Mouse (Mus musculus): ENCODE measurements around the gene Ceacam1. TPM values are rescaled to one million over a fixed set of nuclear protein-coding genes. Genes with fewer than 3 reads are reported as not detected.

The Ceacam1 gene
- polyA plus RNA-seq, 1 experiment from 2014 or later, result 0.88 TPM

DNA sequence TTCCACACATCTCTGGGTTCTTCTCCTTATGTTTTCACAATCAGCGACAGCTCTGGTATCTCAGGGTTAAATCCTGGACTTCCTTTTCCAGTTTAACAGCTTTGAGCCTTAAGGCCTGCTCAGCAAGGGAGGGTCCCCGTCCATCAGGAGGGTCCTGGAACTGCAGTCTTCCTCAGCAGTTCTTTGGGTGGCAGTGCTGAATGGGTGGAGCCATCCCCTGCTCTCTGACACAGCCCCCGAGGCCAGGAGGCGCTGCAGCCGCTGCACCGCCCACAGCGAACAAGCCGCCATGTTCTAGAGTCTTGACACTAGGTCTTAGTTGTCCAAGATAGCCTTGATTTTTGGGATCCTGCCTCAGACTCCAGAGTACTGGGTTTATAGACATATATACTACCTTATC is 57.9 kb downstream of the Ceacam1 start:
- H3K4me2 ChIP-seq, result no peak overlapping the region
- H3K4me1 ChIP-seq, result no peaks in the 10 kb centered on the region
- no peak overlapping the region for H3K27ac ChIP-seq
- ATAC-seq (replicated peaks), result no peak
- no peaks in the 10 kb centered on the region for H3K36me3 ChIP-seq (replicated peaks)
- no peak overlapping the region for H3K9ac ChIP-seq
- no peaks in the 10 kb centered on the region for H3K9me3 ChIP-seq
- WGBS, result 85% methylated on average over 8 of the region's 8 CpGs
- no peaks in the 10 kb centered on the region for H3K27me3 ChIP-seq (replicated peaks)
- no peak overlapping the region for H3K4me3 ChIP-seq

DNA sequence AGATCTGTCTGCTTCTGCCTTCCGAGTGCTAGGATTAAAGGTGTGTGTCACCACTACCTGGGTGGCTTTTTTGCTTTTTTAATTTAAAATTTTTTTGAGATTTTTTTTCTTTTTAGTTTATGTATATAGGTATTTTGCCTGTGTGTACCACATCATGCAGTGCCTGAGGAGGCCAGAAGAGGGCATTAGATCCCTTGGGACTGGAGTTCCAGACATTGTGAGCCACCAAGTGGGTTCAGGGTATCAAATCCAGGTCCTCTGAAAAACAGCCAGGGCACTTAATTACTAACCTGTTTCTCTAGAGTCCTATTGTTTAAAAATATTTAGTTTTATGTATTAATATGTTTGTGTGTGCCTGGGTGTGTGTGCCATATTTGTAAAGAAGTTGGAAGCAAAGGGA is 59.8 kb downstream of the Ceacam1 start:
- 85% methylated on average over 1 of the region's 1 CpGs for WGBS
- H3K4me1 ChIP-seq, result no peaks in the 10 kb centered on the region
- no peak overlapping the region for H3K9ac ChIP-seq
- no peak overlapping the region for H3K4me3 ChIP-seq
- H3K27me3 ChIP-seq (replicated peaks), result no peaks in the 10 kb centered on the region
- H3K36me3 ChIP-seq (replicated peaks), result no peaks in the 10 kb centered on the region
- H3K4me2 ChIP-seq, result no peak overlapping the region
- no peak overlapping the region for H3K27ac ChIP-seq
- ATAC-seq (replicated peaks), result no peak
- H3K9me3 ChIP-seq, result no peaks in the 10 kb centered on the region

DNA sequence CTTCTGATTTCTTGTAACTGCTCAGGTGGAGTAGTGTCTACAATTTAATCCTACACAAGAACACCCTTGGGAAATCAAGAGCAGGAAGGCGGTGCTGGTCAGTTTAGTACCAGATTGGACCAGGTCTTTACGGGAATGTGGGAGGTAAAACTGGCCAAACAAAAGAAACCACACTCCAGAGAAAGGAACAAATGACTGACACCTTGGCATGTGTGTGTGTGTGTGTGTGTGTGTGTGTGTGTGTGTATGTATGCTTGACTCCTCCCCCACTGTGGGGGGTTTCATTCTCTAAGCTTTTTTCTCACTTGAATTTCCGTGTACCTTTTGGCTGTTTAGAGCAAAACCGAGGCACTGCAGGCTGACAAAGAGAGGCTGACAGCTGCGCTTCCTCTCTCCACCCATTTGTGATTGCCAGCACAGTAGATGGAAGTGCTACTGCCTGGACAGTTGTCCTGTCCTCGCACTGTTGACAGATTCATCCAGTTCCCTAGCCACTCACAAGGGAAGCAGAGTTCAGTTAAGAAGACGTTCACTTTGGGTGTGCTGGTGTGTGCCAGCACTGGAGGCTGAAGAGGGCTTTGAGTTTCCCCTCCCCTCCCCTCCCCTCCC is 64.5 kb downstream of the Ceacam1 start, which contains the start of gene Cxcl17:
Gene Cxcl17 (minus strand): TSS at position 54 of the 609 bp plus-strand sequence.
- H3K4me2 ChIP-seq, result no peak within 1 kb of the TSS
- ATAC-seq (replicated peaks), result no peak
- no peak within 1 kb of the TSS for H3K4me3 ChIP-seq
- H3K9me3 ChIP-seq, result no peaks in the 10 kb centered on the region
- no peaks in the 10 kb centered on the region for H3K4me1 ChIP-seq
- no peaks in the 10 kb centered on the region for H3K27me3 ChIP-seq (replicated peaks)
- H3K27ac ChIP-seq, result no peak within 1 kb of the TSS
- H3K9ac ChIP-seq, result no peak within 1 kb of the TSS
- 56% methylated on average over 7 of the region's 7 CpGs for WGBS
- no peaks in the 10 kb centered on the region for H3K36me3 ChIP-seq (replicated peaks)

DNA sequence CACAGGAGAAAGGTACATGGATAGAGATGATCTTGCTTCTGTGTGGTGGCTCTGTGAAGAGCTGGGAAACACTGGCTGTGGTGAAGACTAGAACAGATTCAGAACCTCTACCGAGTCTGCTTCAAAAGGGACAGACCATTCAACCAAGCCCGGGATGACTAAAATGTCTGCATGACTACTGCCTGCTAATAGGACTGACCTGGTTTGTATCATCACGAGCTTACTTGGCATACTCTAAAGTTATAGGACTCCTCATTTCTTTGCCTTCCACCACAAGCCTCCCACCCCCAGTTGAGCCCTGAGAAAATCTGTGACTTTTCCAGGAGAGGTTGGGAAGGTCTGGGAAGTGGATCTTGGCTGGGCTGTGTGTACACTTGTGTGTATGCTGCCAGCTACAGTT is 65.5 kb downstream of the Ceacam1 start:
- no peaks in the 10 kb centered on the region for H3K36me3 ChIP-seq (replicated peaks)
- WGBS, result 90% methylated on average over 3 of the region's 3 CpGs
- H3K4me1 ChIP-seq, result no peaks in the 10 kb centered on the region
- no peaks in the 10 kb centered on the region for H3K9me3 ChIP-seq
- ATAC-seq (replicated peaks), result no peak
- no peak overlapping the region for H3K27ac ChIP-seq
- no peak overlapping the region for H3K4me3 ChIP-seq
- no peak overlapping the region for H3K4me2 ChIP-seq
- no peaks in the 10 kb centered on the region for H3K27me3 ChIP-seq (replicated peaks)
- H3K9ac ChIP-seq, result no peak overlapping the region

Other genes with a start within 250 kb of the Ceacam1 start
- 19.5 TPM in 2 replicates for gene Gsk3a, start 239.8 kb downstream of the Ceacam1 start, polyA plus RNA-seq (2015; fragmentation: Nextera tagmentation; extraction: Ambion mirVana)
- 3.3 and 5.3 TPM in 2 replicates for gene Erf, start 226.8 kb downstream of the Ceacam1 start, polyA plus RNA-seq (2015; fragmentation: Nextera tagmentation; extraction: Ambion mirVana)
- 42.1 and 45.9 TPM in 2 replicates for gene Cic, start 209.9 kb downstream of the Ceacam1 start, polyA plus RNA-seq (2015; fragmentation: Nextera tagmentation; extraction: Ambion mirVana)
- gene Pafah1b3, start 179.6 kb downstream of the Ceacam1 start, polyA plus RNA-seq (2015; fragmentation: Nextera tagmentation; extraction: Ambion mirVana), result 671 and 679 TPM in 2 replicates
- gene Prr19, start 176.2 kb downstream of the Ceacam1 start, polyA plus RNA-seq (2015; fragmentation: Nextera tagmentation; extraction: Ambion mirVana), result 3.7 and 4.5 TPM in 2 replicates
- 94.8 and 102 TPM in 2 replicates for gene Tmem145, start 171.5 kb downstream of the Ceacam1 start, polyA plus RNA-seq (2015; fragmentation: Nextera tagmentation; extraction: Ambion mirVana)
- 27.0 and 27.4 TPM in 2 replicates for gene Megf8, start 160.4 kb downstream of the Ceacam1 start, polyA plus RNA-seq (2015; fragmentation: Nextera tagmentation; extraction: Ambion mirVana)
- not detected in 2 replicates for gene Cnfn, start 107.9 kb downstream of the Ceacam1 start, polyA plus RNA-seq (2015; fragmentation: Nextera tagmentation; extraction: Ambion mirVana)
- gene Lipe, start 78.9 kb downstream of the Ceacam1 start, polyA plus RNA-seq (2015; fragmentation: Nextera tagmentation; extraction: Ambion mirVana), result 10.5 and 12.7 TPM in 2 replicates
- 0.79 and 0.93 TPM in 2 replicates for gene Cxcl17, start 64.7 kb downstream of the Ceacam1 start, polyA plus RNA-seq (2015; fragmentation: Nextera tagmentation; extraction: Ambion mirVana)
- 0.13 and 0.34 TPM in 2 replicates for gene Ceacam2, start 62.3 kb upstream of the Ceacam1 start, polyA plus RNA-seq (2015; fragmentation: Nextera tagmentation; extraction: Ambion mirVana)
- gene Erich4, start 138.3 kb upstream of the Ceacam1 start, polyA plus RNA-seq (2015; fragmentation: Nextera tagmentation; extraction: Ambion mirVana), result not detected in 2 replicates
- 44.2 and 45.3 TPM in 2 replicates for gene Dmac2, start 141.8 kb upstream of the Ceacam1 start, polyA plus RNA-seq (2015; fragmentation: Nextera tagmentation; extraction: Ambion mirVana)
- 0.68 and 0.88 TPM in 2 replicates for gene B3gnt8, start 149.1 kb upstream of the Ceacam1 start, polyA plus RNA-seq (2015; fragmentation: Nextera tagmentation; extraction: Ambion mirVana)
- gene Bckdha, start 181.4 kb upstream of the Ceacam1 start, polyA plus RNA-seq (2015; fragmentation: Nextera tagmentation; extraction: Ambion mirVana), result 42.7 and 43.5 TPM in 2 replicates
- 41.0 and 44.9 TPM in 2 replicates for gene Exosc5, start 181.6 kb upstream of the Ceacam1 start, polyA plus RNA-seq (2015; fragmentation: Nextera tagmentation; extraction: Ambion mirVana)
- gene Tmem91, start 197.6 kb upstream of the Ceacam1 start, polyA plus RNA-seq (2015; fragmentation: Nextera tagmentation; extraction: Ambion mirVana), result 53.5 and 54.0 TPM in 2 replicates
- 47.3 and 50.9 TPM in 2 replicates for gene B9d2, start 203.2 kb upstream of the Ceacam1 start, polyA plus RNA-seq (2015; fragmentation: Nextera tagmentation; extraction: Ambion mirVana)
- 0.56 and 1.0 TPM in 2 replicates for gene Tgfb1, start 209.4 kb upstream of the Ceacam1 start, polyA plus RNA-seq (2015; fragmentation: Nextera tagmentation; extraction: Ambion mirVana)
- gene Ccdc97, start 241.5 kb upstream of the Ceacam1 start, polyA plus RNA-seq (2015; fragmentation: Nextera tagmentation; extraction: Ambion mirVana), result 39.5 and 40.2 TPM in 2 replicates

Data from midbrain, embryonic 15.5 days (tissue).